Mouse (Mus musculus) kidney, postnatal 10 days (tissue): ENCODE measurements around the gene Rnf216.
A peak's percentile ranks its signal among the peaks of the same experiment; 100 is the strongest.

ENCODE experiments used
- DNase-seq: peaks from one replicate; pipeline ENCODE4 v3.0.0; 2021; ENCODE audit warnings: mixed read lengths

Rnf216 gene

DNA sequence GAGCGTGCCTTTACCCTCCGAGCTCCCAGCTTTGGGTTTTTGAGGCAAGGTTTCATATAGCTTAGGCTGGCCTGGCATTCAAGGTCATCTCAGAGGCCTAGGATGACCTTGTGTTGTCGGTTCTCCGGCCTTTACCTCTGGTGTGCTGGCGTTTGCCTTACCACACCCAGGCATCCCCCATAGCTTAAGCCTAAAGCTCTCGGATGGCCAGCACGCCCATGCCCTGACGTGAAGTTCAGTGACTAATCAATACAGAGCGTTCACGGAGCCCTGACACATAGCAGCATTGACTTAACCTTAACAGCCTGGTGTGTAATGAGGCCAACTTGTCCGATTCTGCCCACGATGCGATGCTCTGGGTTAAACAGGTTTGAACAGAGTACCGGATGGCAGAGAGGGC lies 154.3 kb downstream of the Rnf216 start:
- no peak for DNase-seq

GRCm38 (mm10) chr5:142956956-142957703 lies 155.7 kb downstream of the Rnf216 start:
- no peak for DNase-seq

DNA sequence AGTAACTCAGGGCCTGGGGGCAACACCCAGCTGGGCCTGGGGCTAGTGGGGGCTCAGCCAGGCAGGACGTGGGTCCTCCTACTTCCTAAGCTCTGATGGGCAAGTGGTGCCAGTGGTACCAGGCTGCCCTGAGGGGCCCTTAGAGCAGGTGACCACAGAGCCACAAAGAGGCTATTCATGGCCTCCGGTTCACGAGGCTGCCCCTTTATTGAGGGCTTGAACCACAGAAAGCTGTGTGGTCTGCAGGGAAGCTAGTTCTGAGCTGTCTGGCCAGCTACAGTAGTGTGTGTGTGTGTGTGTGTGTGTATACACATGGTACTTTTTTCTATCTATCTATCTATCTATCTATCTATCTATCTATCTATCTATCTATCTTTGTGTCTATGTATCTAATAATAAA lies 159.2 kb downstream of the Rnf216 start:
- no peak for DNase-seq

DNA sequence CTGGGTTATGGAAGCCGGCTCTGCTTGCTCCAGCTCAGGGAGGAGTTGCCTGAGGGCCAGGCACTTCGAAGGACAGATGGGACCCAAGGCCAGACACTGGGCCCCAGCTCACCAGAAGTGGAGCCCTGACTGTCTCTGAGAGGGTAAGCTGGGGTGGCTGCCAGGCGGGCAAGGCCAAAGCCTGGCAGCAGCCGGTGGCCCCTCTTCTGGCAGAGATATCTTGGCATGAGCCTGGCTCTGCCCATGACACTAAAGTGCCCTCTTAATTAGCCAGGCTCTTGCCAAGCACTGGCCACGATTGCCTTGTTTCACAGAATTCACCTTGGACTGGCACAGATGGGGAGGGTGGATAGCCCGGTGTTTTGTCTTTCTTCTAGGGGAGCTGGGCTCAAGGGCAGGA lies 162.4 kb downstream of the Rnf216 start:
- DNase-seq, result no peak

- DNase-seq, result peak; percentile 54
Measured at GRCm38 (mm10) chr5:142949580-142949979, 163.2 kb downstream of the Rnf216 start.

DNA sequence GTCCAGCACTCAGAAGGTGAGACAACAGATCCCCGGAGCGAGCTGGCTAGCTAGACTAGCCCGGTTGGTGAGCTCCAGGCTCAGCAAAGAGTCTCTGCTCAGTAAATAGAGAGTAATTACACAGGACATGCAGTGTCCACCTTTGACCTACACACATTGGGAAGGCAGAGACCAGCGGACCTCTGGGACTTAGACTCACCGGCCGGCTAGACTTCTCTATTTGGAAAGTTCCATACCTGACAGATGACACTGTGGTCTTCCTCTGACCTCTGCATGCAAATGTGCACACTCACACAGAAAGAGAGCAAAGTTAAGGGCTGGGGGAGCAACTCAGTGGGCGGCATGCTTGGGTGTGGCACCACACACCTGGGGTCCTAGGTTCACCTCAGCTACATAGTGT lies 165.3 kb downstream of the Rnf216 start:
- DNase-seq, result no peak

DNA sequence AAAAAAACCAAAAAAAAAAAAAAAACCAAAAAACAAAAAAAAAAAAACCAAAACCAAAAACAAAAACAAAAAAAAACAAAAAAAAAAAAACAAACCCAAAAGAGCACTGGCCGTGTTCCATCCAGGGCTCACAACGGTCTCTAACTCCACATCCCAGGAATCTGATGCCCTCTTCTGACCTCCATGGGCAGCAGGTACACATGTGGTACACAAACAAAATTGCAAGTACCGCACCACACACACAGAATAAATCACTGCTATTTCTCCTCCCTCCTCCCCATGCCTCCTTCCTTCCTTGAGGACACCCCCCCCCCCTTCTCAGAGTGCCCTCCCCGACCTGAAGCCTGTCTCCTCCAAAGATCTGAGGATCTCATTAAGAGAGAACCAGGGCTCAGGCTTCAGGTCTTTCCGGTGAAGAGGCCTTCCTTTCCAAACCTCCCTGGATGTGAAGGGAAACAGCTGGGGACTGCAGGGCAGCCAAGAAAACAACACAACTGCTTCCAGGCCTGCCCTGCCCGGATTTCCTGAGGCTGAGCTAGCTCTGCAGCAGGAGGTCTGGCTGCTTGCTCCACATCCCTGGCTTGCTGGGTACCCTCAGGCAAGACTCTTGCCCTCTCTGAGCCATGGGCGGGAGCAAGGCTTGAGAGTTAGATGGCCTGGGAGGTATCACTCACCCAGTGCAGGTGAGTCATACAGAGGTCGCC lies 167.7 kb downstream of the Rnf216 start:
- peak; percentile 82 for DNase-seq
